Mouse (Mus musculus) heart, embryonic 13.5 days (tissue): ENCODE measurements around the gene Ticam1. TPM values are rescaled to one million over a fixed set of nuclear protein-coding genes. Genes with fewer than 3 reads are reported as not detected.

ENCODE experiments used
- ATAC-seq: fragments of 200-750 bp; cut with Nextera tagmentation; 2 replicates; pipeline ENCODE4 v1.8.0; 2017; ENCODE audit warnings: moderate TSS enrichment; ENCODE audit not compliant: insufficient number of reproducible peaks, low FRiP score, low TSS enrichment; ENCODE audit errors: extremely low read depth
- H3K27ac ChIP-seq: fragments of 300-500 bp; sonication (generic); replicated peaks from 2 replicates; pipeline ENCODE4 v1.5.1; 2015; ENCODE audit warnings: moderate library complexity, mild to moderate bottlenecking, inconsistent platforms
- H3K27me3 ChIP-seq: fragments of 300-500 bp; sonication (generic); replicated peaks from 2 replicates; pipeline ENCODE4 v1.6.1; 2015; ENCODE audit warnings: mild to moderate bottlenecking, inconsistent platforms
- H3K36me3 ChIP-seq: fragments of 300-500 bp; sonication (generic); 2 replicates; pipeline ENCODE4 v1.6.1; 2015; ENCODE audit warnings: mild to moderate bottlenecking, inconsistent platforms
- H3K4me1 ChIP-seq: fragments of 300-500 bp; sonication (generic); 2 replicates; pipeline ENCODE4 v1.6.1; 2015; ENCODE audit warnings: inconsistent platforms
- H3K4me2 ChIP-seq: fragments of 300-500 bp; sonication (generic); 2 replicates; pipeline ENCODE4 v1.6.1; 2015; ENCODE audit warnings: inconsistent platforms, mild to moderate bottlenecking, moderate library complexity
- H3K4me3 ChIP-seq: fragments of 300-500 bp; sonication (generic); 2 replicates; pipeline ENCODE4 v1.5.1; 2015; ENCODE audit warnings: moderate library complexity, mild to moderate bottlenecking, inconsistent platforms
- H3K9ac ChIP-seq: fragments of 300-500 bp; sonication (generic); 2 replicates; pipeline ENCODE4 v1.6.1; 2015; ENCODE audit warnings: inconsistent platforms, mild to moderate bottlenecking, moderate library complexity
- H3K9me3 ChIP-seq: fragments of 300-500 bp; sonication (generic); 2 replicates; pipeline ENCODE4 v1.6.1; 2016; ENCODE audit warnings: inconsistent platforms
- WGBS: fragments of 180-500 bp; shearing (Covaris S2); methylation state at CpG from one replicate; pipeline ENCODE4 v1.1.7; 2015; ENCODE audit warnings: mixed read lengths; 5-methylcytosine and 5-hydroxymethylcytosine counted together
- polyA plus RNA-seq: library from polyadenylated mRNA; unstranded; fragments of >200 nt; fragmentation: Nextera tagmentation; extraction: Ambion mirVana; gene quantifications from 2 replicates; pipeline ENCODE4 v1.2.1, GENCODE M21; 2015

Gene Ticam1
- polyA plus RNA-seq, result 7.7 and 8.4 TPM in 2 replicates

DNA sequence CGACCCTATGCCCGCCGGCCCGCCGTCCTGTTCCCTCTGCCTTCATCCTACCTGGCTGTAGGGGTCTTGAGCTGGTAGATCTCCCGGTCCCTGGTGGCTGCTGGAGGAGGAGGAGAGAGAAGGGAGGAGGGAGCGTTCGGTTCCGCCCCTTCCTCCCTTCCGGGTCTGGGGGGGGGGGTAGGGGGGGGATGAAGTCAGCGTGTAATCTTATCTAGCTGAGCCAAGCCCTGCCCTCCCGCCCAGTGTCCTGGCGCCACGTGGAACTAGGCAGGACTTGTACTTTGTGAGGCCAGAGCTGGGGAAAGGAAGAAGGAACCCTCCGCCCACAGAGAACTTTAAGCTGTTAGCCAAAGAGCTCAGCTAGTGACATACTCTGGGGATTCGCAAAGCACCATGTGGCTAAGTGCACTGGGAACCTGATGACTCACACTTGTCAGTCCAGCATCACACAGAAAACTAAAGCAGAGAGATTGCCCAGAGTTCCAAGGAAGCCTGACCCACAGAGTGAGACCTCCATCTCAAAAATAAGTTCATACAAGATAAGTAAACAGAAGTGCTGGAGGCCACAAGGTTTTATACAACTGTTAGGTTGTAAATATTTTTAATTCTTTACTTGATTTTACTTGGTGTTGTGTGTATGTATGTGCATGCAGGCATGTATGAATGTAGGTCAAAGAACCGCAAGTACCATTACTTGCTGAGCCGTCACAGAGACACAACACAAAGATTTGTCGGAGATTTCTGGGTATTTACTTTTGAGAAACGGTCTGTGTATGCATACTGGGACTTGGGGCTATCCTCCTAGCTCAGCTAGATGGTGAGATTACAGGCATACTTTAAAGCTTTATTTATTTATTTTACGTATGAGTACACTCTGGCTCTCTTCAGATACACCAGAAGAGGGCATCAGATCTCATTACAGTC is at the start of gene Ticam1:
TSS of gene Ticam1 (minus strand) at position 144 of the 924 bp plus-strand sequence.
- H3K4me2 ChIP-seq, result peak within 1 kb of the TSS; percentile 85
- peak; percentile 91 for ATAC-seq
- H3K4me1 ChIP-seq, result peaks cover 61% of the 10 kb centered on the region
- no peaks in the 10 kb centered on the region for H3K27me3 ChIP-seq
- WGBS, result 4% methylated on average over 21 of the region's 21 CpGs
- H3K36me3 ChIP-seq, result peaks cover 67% of the 10 kb centered on the region
- H3K4me3 ChIP-seq, result peak within 1 kb of the TSS; percentile 70
- no peaks in the 10 kb centered on the region for H3K9me3 ChIP-seq
- H3K9ac ChIP-seq, result peak within 1 kb of the TSS; percentile 94
- peak within 1 kb of the TSS; percentile 93 for H3K27ac ChIP-seq

DNA sequence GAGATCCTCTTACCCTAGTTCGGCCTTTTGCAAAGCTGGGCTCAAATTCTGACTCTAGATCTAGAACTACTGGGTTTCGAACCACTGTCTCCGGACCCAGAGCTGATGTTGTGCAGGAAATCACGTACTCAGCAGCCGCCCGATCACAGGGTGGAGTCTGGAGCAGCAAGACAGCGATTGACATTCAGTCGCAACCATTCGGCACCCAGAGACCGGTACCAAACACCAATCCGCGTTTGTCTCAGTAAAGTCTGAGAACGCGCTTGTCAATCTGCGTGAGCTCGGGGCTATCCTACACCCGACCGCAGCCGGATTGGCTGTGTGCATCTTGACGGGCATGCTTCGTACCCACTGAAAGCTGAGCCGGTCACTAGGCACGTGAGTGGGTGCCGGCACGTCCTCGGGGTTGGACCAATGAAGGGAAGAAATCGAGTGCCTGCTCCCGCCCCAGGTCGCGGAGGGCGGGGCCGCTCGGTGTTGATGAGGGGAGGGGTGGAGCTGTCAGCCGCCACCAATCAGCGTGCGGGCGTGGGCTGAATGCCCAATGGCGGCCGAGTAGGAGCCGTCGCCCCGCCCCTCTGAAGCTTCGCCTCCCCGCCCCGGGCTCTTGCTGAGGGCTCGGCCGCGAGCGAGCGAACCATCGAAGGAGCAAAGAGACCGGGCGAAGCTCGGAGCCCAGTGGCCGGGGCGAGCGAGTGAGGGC is 49.0 kb upstream of the Ticam1 start, which contains the start of gene Kdm4b:
TSS of gene Kdm4b (plus strand) at position 613 of the 703 bp plus-strand sequence.
- 1% methylated on average over 50 of the region's 57 CpGs for WGBS
- H3K4me1 ChIP-seq, result peaks cover 44% of the 10 kb centered on the region
- H3K27ac ChIP-seq, result peak within 1 kb of the TSS; percentile 97

DNA sequence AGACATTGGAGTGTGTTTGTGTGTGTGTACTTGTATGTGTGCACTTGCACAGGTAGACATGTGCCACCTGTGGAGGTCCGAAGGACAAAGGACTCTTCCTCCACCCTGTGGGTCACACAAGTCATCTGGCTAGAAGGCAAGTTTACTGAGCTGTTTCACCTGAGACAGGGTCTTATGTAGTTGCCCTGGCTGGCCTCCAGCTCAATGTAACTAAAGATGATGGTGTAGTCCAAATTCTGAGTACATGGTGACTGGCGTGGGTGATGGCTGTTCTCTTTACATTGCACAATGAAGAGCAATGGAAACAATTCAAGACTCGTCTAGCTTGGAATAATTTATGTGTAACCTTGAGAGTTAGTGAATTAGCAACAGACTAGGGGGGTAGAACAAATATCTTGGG is 47.8 kb upstream of the Ticam1 start:
- Histone ChIP-seq H3K4me3 (0 out of 2 replicates have a peak overlapping the region, but pooled peaks have one; percentile 92), H3K9ac (no peak overlapping the region), H3K36me3 (peaks cover 42% of the 10 kb centered on the region), H3K4me1 (peaks cover 32% of the 10 kb centered on the region), H3K27me3 (no peaks in the 10 kb centered on the region), H3K27ac (peak overlapping the region; percentile 89; the same call in 1 of the 2 replicates), H3K9me3 (no peaks in the 10 kb centered on the region), H3K4me2 (0 out of 2 replicates have a peak overlapping the region, but pooled peaks have one; percentile 74)
- ATAC-seq, result no peak
- WGBS, result 81% methylated on average over 3 of the region's 3 CpGs

More for the DNA sequence above, 49.0 kb upstream of the Ticam1 start, which contains the start of gene Kdm4b:
- Histone ChIP-seq H3K9ac (peak within 1 kb of the TSS; percentile 97), H3K27me3 (no peaks in the 10 kb centered on the region), H3K9me3 (no peaks in the 10 kb centered on the region), H3K4me2 (peak within 1 kb of the TSS; percentile 98), H3K4me3 (peak within 1 kb of the TSS; percentile 92), H3K36me3 (peaks cover 30% of the 10 kb centered on the region)
- ATAC-seq, result peak; percentile 95

DNA sequence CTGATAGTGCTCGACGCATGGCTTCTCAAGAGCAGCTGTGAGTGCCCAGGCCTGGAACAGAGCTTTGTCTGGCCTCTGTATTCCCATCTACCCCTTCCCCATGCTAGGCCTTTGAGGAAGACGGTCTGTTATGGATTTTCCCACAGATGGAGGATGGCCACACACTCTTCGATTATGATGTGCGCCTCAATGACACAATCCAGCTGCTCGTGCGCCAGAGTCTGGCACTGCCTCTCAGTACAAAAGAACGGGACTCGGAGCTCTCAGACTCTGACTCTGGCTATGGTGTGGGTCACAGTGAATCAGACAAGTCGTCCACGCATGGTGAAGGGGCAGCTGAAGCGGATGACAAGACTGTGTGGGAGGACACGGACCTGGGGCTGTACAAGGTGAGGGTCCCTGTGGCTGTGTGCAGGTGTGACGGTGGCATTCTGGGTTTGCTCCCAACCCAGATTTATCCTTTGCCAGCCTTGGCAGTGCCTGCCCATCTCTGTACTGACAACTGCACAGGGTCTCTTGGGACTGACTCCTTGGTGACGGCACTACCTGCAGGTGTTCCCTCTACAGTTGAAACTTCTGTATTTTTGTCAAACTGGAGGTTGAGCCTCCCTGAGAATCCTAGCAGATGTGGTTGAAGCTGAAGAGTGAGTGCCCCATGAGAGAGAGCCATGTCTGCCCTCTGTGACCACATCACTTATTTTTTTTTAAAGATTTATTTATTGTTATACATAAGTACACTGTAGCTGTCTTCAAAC is 32.8 kb upstream of the Ticam1 start:
- Histone ChIP-seq H3K27ac (no peak overlapping the region), H3K9me3 (no peaks in the 10 kb centered on the region), H3K4me3 (no peak overlapping the region), H3K4me1 (peaks cover 38% of the 10 kb centered on the region), H3K27me3 (no peaks in the 10 kb centered on the region), H3K9ac (peak overlapping the region; percentile 28; the same call in 1 of the 2 replicates), H3K4me2 (no peak overlapping the region), H3K36me3 (peaks cover 89% of the 10 kb centered on the region)
- whole genome bisulfite sequencing, result 90% methylated on average over 15 of the region's 15 CpGs
- ATAC-seq, result no peak

DNA sequence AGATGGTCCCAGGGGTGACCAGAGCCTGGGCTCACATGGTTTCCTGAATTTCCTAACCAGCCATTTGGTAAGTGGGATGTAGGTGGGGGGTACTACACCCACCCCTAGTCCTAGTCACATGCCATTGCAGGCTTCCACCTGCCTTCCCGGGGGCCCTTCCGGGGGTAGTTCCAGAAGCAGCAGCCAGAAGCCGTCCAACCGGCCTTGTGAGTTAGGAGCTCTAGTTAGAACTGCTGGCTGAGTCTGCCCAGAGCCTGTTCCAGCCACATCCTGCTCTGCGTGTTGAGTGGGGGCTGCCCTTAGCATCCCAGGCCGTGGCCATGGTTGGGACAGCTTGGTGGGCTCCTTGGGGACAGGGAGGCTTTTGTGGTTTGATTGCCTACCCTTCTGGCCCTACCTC is 31.5 kb upstream of the Ticam1 start:
- peaks cover 76% of the 10 kb centered on the region for H3K36me3 ChIP-seq
- WGBS, result 76% methylated on average over 6 of the region's 6 CpGs
- H3K27ac ChIP-seq, result no peak overlapping the region
- peaks cover 45% of the 10 kb centered on the region for H3K4me1 ChIP-seq
- ATAC-seq, result no peak
- H3K9ac ChIP-seq, result peak overlapping the region; percentile 59
- no peaks in the 10 kb centered on the region for H3K27me3 ChIP-seq
- H3K4me2 ChIP-seq, result no peak overlapping the region
- H3K9me3 ChIP-seq, result no peaks in the 10 kb centered on the region
- H3K4me3 ChIP-seq, result no peak overlapping the region

DNA sequence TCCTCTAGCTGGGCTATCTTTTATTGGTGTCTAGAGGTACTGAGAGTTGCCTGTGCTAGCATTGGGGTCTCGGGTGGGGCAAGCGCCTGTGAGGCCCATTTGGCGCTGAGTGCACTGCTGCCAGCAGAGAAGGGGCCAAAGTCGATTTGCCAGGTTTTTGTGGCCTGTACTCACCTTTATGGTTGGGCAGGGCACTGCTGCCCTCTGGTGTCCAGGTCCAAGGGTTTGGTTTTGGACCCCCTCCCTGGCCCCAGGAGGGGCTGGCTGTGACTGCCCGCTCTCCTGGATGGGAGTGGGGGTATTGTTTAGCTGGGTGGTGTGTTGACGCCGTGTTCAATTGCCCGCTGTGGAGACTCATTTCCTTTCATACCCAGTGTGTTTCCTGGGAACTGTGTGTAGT is 29.2 kb upstream of the Ticam1 start:
- Histone ChIP-seq H3K9ac (peak overlapping the region; percentile 90), H3K27ac (no peak overlapping the region), H3K4me3 (peak overlapping the region; percentile 88), H3K36me3 (peaks cover 53% of the 10 kb centered on the region), H3K27me3 (no peaks in the 10 kb centered on the region), H3K4me2 (peak overlapping the region; percentile 100), H3K9me3 (no peaks in the 10 kb centered on the region), H3K4me1 (peaks cover 56% of the 10 kb centered on the region)
- ATAC-seq, result no peak
- 61% methylated on average over 8 of the region's 8 CpGs for WGBS

DNA sequence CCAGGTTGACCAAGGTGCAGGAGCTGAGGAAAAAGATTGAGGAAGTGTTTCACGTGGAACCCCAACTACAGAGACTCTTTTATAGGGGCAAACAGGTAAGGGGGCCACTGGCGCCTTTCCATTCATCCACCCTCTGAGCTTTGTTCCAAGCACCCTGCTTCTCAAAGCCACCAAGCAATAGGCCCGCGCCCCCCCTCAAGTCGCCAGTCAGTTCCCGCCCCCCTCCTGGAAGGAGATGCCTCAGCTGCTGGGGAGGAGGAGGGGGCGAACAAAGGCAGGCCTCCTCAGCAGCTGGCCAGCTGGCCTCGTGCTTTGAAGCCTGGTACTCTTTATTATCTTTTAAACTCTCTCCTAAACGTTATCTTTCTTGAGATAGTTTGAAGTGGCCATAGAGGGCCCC is 28.6 kb upstream of the Ticam1 start:
- H3K4me3 ChIP-seq, result peak overlapping the region; percentile 88
- 0 out of 2 replicates have a peak overlapping the region, but pooled peaks have one; percentile 1 for H3K27ac ChIP-seq
- peak overlapping the region; percentile 100 for H3K4me2 ChIP-seq
- peaks cover 56% of the 10 kb centered on the region for H3K4me1 ChIP-seq
- no peaks in the 10 kb centered on the region for H3K27me3 ChIP-seq
- H3K36me3 ChIP-seq, result peaks cover 47% of the 10 kb centered on the region
- ATAC-seq, result no peak
- no peaks in the 10 kb centered on the region for H3K9me3 ChIP-seq
- WGBS, result 23% methylated on average over 8 of the region's 9 CpGs
- peak overlapping the region; percentile 90 for H3K9ac ChIP-seq

DNA sequence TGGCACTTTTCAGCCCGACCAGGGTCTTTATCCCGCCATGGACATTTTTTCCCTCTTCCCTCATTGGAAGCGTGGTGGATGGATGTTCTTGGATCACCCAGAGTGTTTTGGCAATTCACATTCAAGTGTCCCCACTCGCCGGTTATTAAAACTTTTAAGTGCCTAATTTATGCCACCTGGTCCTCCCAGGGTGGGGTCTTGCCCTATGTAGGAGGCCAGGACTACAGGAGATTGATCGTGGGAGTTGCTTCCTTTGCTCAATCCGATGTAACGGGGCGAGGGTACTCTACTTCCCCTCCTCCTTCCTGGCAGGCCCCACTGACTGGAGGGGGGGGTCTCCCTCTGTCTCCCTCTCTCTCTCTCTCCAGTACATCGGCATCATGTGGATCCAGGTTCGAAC is 28.1 kb upstream of the Ticam1 start:
- peaks cover 56% of the 10 kb centered on the region for H3K4me1 ChIP-seq
- 12% methylated on average over 11 of the region's 11 CpGs for WGBS

DNA sequence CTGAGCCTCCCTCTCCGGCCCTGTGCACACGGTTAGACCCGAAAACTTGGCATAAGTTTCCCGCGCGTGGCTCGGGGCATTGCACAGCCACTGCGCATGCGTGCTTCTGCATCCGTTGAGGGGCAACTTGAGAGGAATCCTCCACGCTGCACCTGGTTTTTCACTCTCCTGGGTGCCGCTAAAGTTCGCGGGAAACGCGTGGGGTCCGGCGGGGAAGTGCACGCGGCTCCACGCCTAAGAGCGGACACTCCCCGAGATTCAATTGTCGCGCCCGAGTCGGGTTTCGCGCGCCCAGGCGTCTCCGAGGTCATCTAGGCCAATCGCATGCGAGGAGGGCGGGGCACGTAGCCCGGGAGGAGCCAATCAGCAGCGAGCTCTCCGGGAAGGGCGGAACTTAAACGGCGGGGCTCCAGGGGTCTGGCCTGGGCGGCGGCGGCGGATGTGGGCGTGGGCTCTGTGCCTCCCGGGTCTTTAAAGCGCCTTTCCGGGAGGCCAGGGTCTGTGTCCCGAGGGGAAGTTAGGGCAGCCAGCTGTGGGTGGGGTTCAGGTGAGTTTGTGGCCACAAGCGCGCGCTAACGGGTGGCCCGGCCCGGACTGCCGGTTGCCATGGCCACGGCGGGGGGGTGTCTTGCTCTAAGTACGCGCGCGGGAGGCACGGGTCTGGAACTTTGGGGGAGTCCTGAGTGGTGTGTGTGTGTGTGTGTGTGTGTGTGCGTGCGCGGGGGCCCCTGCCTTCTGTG is 27.4 kb upstream of the Ticam1 start:
- peak; percentile 87 for ATAC-seq
- Histone ChIP-seq H3K4me2 (peak overlapping the region; percentile 100), H3K9me3 (no peaks in the 10 kb centered on the region), H3K9ac (peak overlapping the region; percentile 91), H3K4me3 (peak overlapping the region; percentile 88), H3K36me3 (peaks cover 35% of the 10 kb centered on the region), H3K4me1 (peaks cover 56% of the 10 kb centered on the region), H3K27ac (peak overlapping the region; percentile 88), H3K27me3 (no peaks in the 10 kb centered on the region)
- under 1% methylated on average over 68 of the region's 68 CpGs for WGBS

More for the DNA sequence above, 28.1 kb upstream of the Ticam1 start:
- ATAC-seq, result no peak
- H3K27ac ChIP-seq, result 0 out of 2 replicates have a peak overlapping the region, but pooled peaks have one; percentile 1
- peak overlapping the region; percentile 100 for H3K4me2 ChIP-seq
- H3K9me3 ChIP-seq, result no peaks in the 10 kb centered on the region
- peak overlapping the region; percentile 88 for H3K4me3 ChIP-seq
- no peaks in the 10 kb centered on the region for H3K27me3 ChIP-seq
- peaks cover 42% of the 10 kb centered on the region for H3K36me3 ChIP-seq
- peak overlapping the region; percentile 90 for H3K9ac ChIP-seq

DNA sequence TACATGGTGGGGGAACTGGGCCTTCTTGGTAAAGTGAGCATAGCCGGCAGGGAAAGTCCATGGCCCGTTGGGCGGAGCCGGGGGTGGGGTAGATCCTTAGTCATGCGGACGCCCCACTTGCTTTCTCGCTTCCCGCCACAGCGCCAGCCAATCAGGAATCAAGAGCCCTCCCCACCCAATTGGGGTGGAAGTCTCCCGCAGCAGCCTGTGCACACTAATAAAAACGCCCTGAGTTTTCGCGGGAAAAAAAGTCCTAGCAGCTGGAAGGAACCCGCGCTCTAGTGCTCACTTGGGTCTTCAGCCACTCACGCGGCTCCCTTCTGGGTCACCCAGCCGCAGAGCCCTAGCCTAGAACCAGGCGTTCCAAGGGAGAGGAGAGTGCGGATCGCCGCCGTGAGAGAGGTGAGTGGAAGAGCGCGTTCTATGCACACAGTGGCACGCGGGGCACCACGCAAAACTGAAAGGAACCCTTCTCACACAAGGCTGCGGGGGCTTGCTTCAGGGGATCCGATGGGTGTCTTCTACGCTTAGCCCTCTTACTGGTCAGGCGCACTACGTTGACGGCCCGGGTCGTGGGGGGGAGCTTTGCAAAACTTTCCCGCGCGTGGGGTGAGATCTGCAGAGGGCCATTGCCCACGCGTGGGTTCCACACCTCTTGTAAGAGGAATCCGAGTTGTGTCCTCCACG is 26.7 kb upstream of the Ticam1 start, which contains the start of gene Uhrf1:
TSS of gene Uhrf1 (plus strand) at position 162 of the 687 bp plus-strand sequence.
- peak; percentile 67 for ATAC-seq
- Histone ChIP-seq H3K9me3 (no peaks in the 10 kb centered on the region), H3K4me3 (peak within 1 kb of the TSS; percentile 88), H3K4me1 (peaks cover 56% of the 10 kb centered on the region), H3K27ac (peak within 1 kb of the TSS; percentile 88), H3K36me3 (peaks cover 28% of the 10 kb centered on the region), H3K27me3 (no peaks in the 10 kb centered on the region), H3K4me2 (peak within 1 kb of the TSS; percentile 100), H3K9ac (peak within 1 kb of the TSS; percentile 91)
- WGBS, result under 1% methylated on average over 43 of the region's 43 CpGs
